Mouse (Mus musculus): Measurements from ENCODE around the gene Olfr161. TPM values are rescaled to one million over a fixed set of nuclear protein-coding genes. Genes with fewer than 3 reads are reported as not detected.
A peak's percentile ranks its signal among the peaks of the same experiment; 100 is the strongest.
"Not testable (repeated sequence)": the region's sequence is repeated elsewhere in the genome, so short reads cannot be mapped to it uniquely, and the experiment has no call there.

The Olfr161 gene
- total RNA-seq (2021), result not detected

DNA sequence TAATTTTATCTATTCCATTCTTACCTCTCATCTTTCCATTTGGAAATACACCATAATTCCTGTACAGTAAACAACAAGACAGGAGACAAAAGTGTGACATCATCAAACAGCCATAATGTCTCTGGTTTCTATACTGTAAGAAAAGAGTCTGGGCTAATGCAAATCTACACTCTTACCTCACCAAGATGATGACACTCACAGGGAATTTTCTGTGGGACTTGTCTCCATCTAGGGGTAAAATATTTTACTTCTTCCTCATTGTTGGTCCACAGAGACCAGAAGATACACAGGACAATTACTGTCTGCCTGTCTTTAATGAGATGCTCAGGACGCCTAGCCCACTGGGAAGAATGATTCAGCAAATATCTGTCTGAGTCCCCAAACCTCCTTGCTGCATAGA, at the start of gene Olfr161:
Olfr161 (plus strand) TSS at position 352 of the 400 bp plus-strand sequence.
- intact Hi-C loops (cut with DNase I), result no loop called here
- DNase-seq, result no peak

GRCm38 (mm10) chr16:3563553-3563952, 27.3 kb upstream of the Olfr161 start:
- DNase-seq, result no peak
- intact Hi-C loops (cut with DNase I), result no loop called here

DNA sequence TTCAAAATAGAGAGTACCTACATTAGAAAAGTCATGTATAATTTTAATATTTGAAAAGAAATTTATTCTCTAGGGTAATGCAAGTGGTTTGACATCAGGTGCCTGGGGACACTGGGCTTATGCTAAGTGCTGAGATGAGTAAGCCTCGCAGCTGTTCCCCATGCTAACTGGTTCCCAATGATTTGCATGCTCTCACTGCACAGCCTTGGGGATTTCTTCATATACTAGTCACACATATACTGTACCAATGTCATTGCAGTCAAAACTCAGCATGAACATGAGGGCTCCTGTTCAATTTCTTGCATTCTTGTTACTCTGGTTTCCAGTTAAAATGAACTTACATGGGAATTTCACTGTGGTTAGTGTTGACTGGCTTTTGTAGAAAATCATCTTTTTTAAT, 13.2 kb upstream of the Olfr161 start:
- intact Hi-C loops (cut with DNase I), result not testable (repeated sequence)

GRCm38 (mm10) chr16:3578227-3578848, 12.5 kb upstream of the Olfr161 start:
- DNase-seq; intact Hi-C loops (cut with DNase I): not testable (repeated sequence)

More for the DNA sequence above, 13.2 kb upstream of the Olfr161 start:
- not testable (repeated sequence) for DNase-seq

DNA sequence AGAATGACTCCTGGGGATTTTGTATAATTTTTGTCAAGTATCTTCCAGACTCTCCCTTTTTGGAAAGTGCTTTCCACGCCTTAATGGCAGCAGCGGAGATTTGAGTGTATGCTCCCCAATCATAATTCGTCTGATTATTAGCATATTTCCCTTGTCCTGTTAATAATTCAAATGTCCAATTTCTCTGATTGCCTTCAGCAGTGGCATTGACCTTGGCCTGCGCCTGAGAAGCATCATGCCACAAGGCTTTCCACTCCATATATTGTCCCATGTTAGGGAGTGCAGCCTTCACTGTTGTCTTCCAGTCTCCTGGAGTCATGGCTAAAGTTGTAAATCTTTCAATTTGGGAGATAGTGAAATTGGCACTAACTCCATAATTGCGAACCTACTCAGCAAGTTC, 40.5 kb downstream of the Olfr161 start:
- DNase-seq; intact Hi-C loops (cut with DNase I): not testable (repeated sequence)

GRCm38 (mm10) chr16:3632572-3633361, 41.9 kb downstream of the Olfr161 start:
- intact Hi-C loops (cut with DNase I), result not testable (repeated sequence)
- peak in 1 of 2 experiments; percentile 10 for DNase-seq

Other genes with a start within 250 kb of the Olfr161 start
- gene Mefv, start 127.1 kb downstream of the Olfr161 start, total RNA-seq (2021), result not detected
- gene Zfp263, start 153.1 kb downstream of the Olfr161 start, total RNA-seq (2021), result 10 to 100 TPM; 11.2 to 13.4 TPM
- not detected for gene Olfr15, start 239.8 kb downstream of the Olfr161 start, total RNA-seq (2021)

Measured in heart, postnatal 10 days (tissue).